Mouse (Mus musculus) C2C12 (cell line): ENCODE measurements around the gene Cntn4. TPM values are rescaled to one million over a fixed set of nuclear protein-coding genes. Genes with fewer than 3 reads are reported as not detected.

Source experiments
- H3K27me3 ChIP-seq: one replicate; pipeline ENCODE4 v1.6.1; 2011; ENCODE audit not compliant: control insufficient read depth, insufficient read depth, insufficient read length
- H3K36me3 ChIP-seq: one replicate; pipeline ENCODE4 v1.6.1; 2011; ENCODE audit not compliant: control insufficient read depth, insufficient read depth
- H3K4me3 ChIP-seq: one replicate; pipeline ENCODE4 v1.5.1; 2011; ENCODE audit warnings: mild to moderate bottlenecking, control low read depth; ENCODE audit not compliant: poor library complexity, insufficient read depth, severe bottlenecking
- H3K79me2 ChIP-seq: one replicate; pipeline ENCODE4 v1.6.1; 2011; ENCODE audit not compliant: control insufficient read depth, insufficient read depth
- H3K79me3 ChIP-seq: one replicate; pipeline ENCODE4 v1.6.1; 2011; ENCODE audit warnings: low read depth, control low read depth
- H3ac ChIP-seq: one replicate; pipeline ENCODE3; 2011; ENCODE audit warnings: low read depth; ENCODE audit not compliant: control insufficient read depth, insufficient read length
- CEBPB ChIP-seq: IDR thresholded peaks from one replicate; pipeline ENCODE4 v1.6.1; 2011; ENCODE audit warnings: low read depth, mild to moderate bottlenecking, control low read depth, moderate library complexity
- CTCF ChIP-seq: IDR thresholded peaks from one replicate; pipeline ENCODE4 v1.5.1; 2011; ENCODE audit not compliant: control insufficient read depth, insufficient read depth, insufficient read length
- FOSL1 ChIP-seq: IDR thresholded peaks from one replicate; pipeline ENCODE4 v1.8.0; 2011; ENCODE audit warnings: mild to moderate bottlenecking, low read length; ENCODE audit not compliant: poor library complexity, insufficient read depth, severe bottlenecking
- MAX ChIP-seq: IDR thresholded peaks from one replicate; pipeline ENCODE4 v1.6.1; 2011; ENCODE audit warnings: mild to moderate bottlenecking, control low read depth
- MYOD1 ChIP-seq: IDR thresholded peaks from one replicate; pipeline ENCODE4 v1.6.1; 2011; ENCODE audit warnings: low read depth; ENCODE audit not compliant: control insufficient read depth, insufficient read length
- MYOG ChIP-seq: IDR thresholded peaks from one replicate; pipeline ENCODE4 v1.6.1; 2011; ENCODE audit not compliant: control insufficient read depth, insufficient read length; ENCODE audit errors: extremely low read depth
- USF1 ChIP-seq: IDR thresholded peaks from one replicate; pipeline ENCODE4 v1.6.1; 2011; ENCODE audit warnings: low read depth, mild to moderate bottlenecking, control low read depth, moderate library complexity
- polyA plus RNA-seq: library from polyadenylated mRNA; unstranded; fragments of >200 nt; fragmentation: generic; extraction: Trizol; gene quantifications from one replicate; pipeline ENCODE4 v1.2.1, GENCODE M21; 2012; ENCODE audit warnings: missing spikeins

Cntn4 gene
- polyA plus RNA-seq, 1 experiment, result not detected

GRCm38 (mm10) chr6:106465766-106466165, 788.3 kb downstream of the Cntn4 start:
- no peaks in the 10 kb centered on the region for H3K79me3 ChIP-seq
- no peaks in the 10 kb centered on the region for H3K79me2 ChIP-seq
- H3K27me3 ChIP-seq, result no peaks in the 10 kb centered on the region
- H3ac ChIP-seq, result no peak overlapping the region
- H3K36me3 ChIP-seq, result no peaks in the 10 kb centered on the region
- H3K4me3 ChIP-seq, result no peak overlapping the region
- TF ChIP-seq FOSL1 (no peak), MYOG (no peak), CTCF (no peak), CEBPB (no peak), MAX (no peak), MYOD1 (no peak), USF1 (no peak)

- H3K79me2 ChIP-seq, result no peaks in the 10 kb centered on the region
- no peaks in the 10 kb centered on the region for H3K27me3 ChIP-seq
- H3K4me3 ChIP-seq, result no peak overlapping the region
- TF ChIP-seq MYOD1 (no peak), CTCF (no peak), CEBPB (no peak), USF1 (no peak)
- H3ac ChIP-seq, result no peak overlapping the region
- H3K79me3 ChIP-seq, result no peaks in the 10 kb centered on the region
- H3K36me3 ChIP-seq, result no peaks in the 10 kb centered on the region
These were observed 789.0 kb downstream of the Cntn4 start for GRCm38 (mm10) chr6:106466267-106467029.

- Histone ChIP-seq H3K79me3 (no peaks in the 10 kb centered on the region), H3ac (no peak overlapping the region), H3K4me3 (no peak overlapping the region), H3K27me3 (no peaks in the 10 kb centered on the region), H3K36me3 (no peaks in the 10 kb centered on the region), H3K79me2 (no peaks in the 10 kb centered on the region)
- TF ChIP-seq MYOG, result no peak
These were observed 794.6 kb downstream of the Cntn4 start for GRCm38 (mm10) chr6:106471840-106472608.

GRCm38 (mm10) chr6:106473871-106474270, 796.4 kb downstream of the Cntn4 start:
- Histone ChIP-seq H3K79me3 (no peaks in the 10 kb centered on the region), H3K79me2 (no peaks in the 10 kb centered on the region), H3K36me3 (no peaks in the 10 kb centered on the region), H3K4me3 (no peak overlapping the region), H3ac (no peak overlapping the region), H3K27me3 (no peaks in the 10 kb centered on the region)
- no peak for TF ChIP-seq USF1
- no peak for TF ChIP-seq CTCF
- no peak for TF ChIP-seq FOSL1
- TF ChIP-seq MAX, result no peak
- TF ChIP-seq MYOG, result no peak
- no peak for TF ChIP-seq MYOD1
- TF ChIP-seq CEBPB, result no peak

GRCm38 (mm10) chr6:106481533-106481932, 804.1 kb downstream of the Cntn4 start:
- Histone ChIP-seq H3K4me3 (no peak overlapping the region), H3K79me3 (no peaks in the 10 kb centered on the region), H3K27me3 (no peaks in the 10 kb centered on the region), H3ac (no peak overlapping the region), H3K79me2 (no peaks in the 10 kb centered on the region), H3K36me3 (no peaks in the 10 kb centered on the region)
- TF ChIP-seq CEBPB (no peak), MYOG (no peak), CTCF (no peak), FOSL1 (no peak), MYOD1 (no peak), MAX (no peak), USF1 (no peak)
